Mouse (Mus musculus) cerebellum, adult 9-10 months (tissue): ENCODE measurements around the gene Obox3.
"Not testable (repeated sequence)": the region's sequence is repeated elsewhere in the genome, so short reads cannot be mapped to it uniquely, and the experiment has no call there.

Source experiments
- DNase-seq: peaks from one replicate; pipeline ENCODE4 v3.0.0; 2022

Obox3 gene

DNA sequence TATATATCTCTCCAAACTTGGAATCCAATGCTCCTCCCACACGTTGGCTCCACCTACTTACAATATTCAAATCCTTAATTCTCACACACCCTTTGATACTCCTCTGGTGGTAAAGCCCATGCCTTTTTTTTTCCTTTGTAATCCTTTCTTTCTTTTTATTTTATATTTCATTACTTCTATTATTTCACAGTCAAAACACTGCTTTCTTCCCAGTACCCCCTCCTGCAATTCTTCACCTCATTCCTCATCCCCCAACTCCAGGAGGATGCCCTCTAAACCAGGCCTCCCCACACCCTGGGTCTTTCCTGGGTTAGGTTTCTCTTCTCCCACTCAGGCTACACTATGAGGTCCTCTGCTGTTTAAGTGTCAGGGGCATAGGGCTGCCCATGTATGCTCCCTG is at the start of gene Obox3:
Gene Obox3 (minus strand): TSS at position 101 of the 400 bp plus-strand sequence.
- not testable (repeated sequence) for DNase-seq

- not testable (repeated sequence) for DNase-seq
These were observed 130.3 kb downstream of the Obox3 start for GRCm38 (mm10) chr7:15509411-15509810.
